Mouse (Mus musculus) ES-Bruce4 (cell line): Measurements from ENCODE around the gene Zfp664. TPM values are rescaled to one million over a fixed set of nuclear protein-coding genes. Genes with fewer than 3 reads are reported as not detected.

Experiments
- H3K27ac ChIP-seq: 2 replicates; pipeline ENCODE4 v1.5.1; 2012; ENCODE audit warnings: low read length, inconsistent platforms; ENCODE audit not compliant: insufficient read depth
- H3K27me3 ChIP-seq: 2 replicates; pipeline ENCODE4 v1.6.1; 2012; ENCODE audit warnings: mild to moderate bottlenecking, low read length, inconsistent platforms; ENCODE audit not compliant: control insufficient read depth, poor library complexity, insufficient read depth, severe bottlenecking
- H3K36me3 ChIP-seq: 2 replicates; pipeline ENCODE4 v1.6.1; 2012; ENCODE audit warnings: inconsistent platforms, mild to moderate bottlenecking, low read length, moderate library complexity; ENCODE audit not compliant: control insufficient read depth, poor library complexity, insufficient read depth, severe bottlenecking
- H3K4me1 ChIP-seq: one replicate; pipeline ENCODE4 v1.8.1; 2011; ENCODE audit warnings: low read length; ENCODE audit not compliant: control insufficient read depth, insufficient read depth
- H3K4me3 ChIP-seq: 2 replicates; pipeline ENCODE4 v1.5.1; 2011; ENCODE audit warnings: low read depth, mild to moderate bottlenecking, low read length
- H3K9ac ChIP-seq: 2 replicates; pipeline ENCODE4 v1.6.1; 2012; ENCODE audit warnings: low read depth, mild to moderate bottlenecking, inconsistent platforms; ENCODE audit not compliant: poor library complexity, severe bottlenecking
- H3K9me3 ChIP-seq: replicated peaks from 2 replicates; pipeline ENCODE4 v1.6.1; 2012; ENCODE audit warnings: mild to moderate bottlenecking, low read length, inconsistent platforms; ENCODE audit not compliant: control insufficient read depth, poor library complexity, insufficient read depth, severe bottlenecking
- CTCF ChIP-seq: IDR thresholded peaks from one replicate; pipeline ENCODE4 v1.8.1; 2011; ENCODE audit warnings: low read depth, low read length
- EP300 ChIP-seq: IDR thresholded peaks from 2 replicates; pipeline ENCODE4 v1.6.1; 2011; ENCODE audit warnings: low read depth, low read length; ENCODE audit not compliant: insufficient read depth
- POLR2A ChIP-seq: IDR thresholded peaks from one replicate; pipeline ENCODE4 v1.8.1; 2011; ENCODE audit warnings: low read length; ENCODE audit not compliant: insufficient read depth
- polyA plus RNA-seq: library from polyadenylated mRNA; stranded (reverse); fragments of >200 nt; gene quantifications from 2 replicates; pipeline ENCODE4 v1.2.4, GENCODE M21; 2011; ENCODE audit warnings: low read depth; ENCODE audit not compliant: missing spikeins, insufficient read depth, insufficient read length

Zfp664 gene
- 96.4 and 103 TPM in 2 replicates for polyA plus RNA-seq

DNA sequence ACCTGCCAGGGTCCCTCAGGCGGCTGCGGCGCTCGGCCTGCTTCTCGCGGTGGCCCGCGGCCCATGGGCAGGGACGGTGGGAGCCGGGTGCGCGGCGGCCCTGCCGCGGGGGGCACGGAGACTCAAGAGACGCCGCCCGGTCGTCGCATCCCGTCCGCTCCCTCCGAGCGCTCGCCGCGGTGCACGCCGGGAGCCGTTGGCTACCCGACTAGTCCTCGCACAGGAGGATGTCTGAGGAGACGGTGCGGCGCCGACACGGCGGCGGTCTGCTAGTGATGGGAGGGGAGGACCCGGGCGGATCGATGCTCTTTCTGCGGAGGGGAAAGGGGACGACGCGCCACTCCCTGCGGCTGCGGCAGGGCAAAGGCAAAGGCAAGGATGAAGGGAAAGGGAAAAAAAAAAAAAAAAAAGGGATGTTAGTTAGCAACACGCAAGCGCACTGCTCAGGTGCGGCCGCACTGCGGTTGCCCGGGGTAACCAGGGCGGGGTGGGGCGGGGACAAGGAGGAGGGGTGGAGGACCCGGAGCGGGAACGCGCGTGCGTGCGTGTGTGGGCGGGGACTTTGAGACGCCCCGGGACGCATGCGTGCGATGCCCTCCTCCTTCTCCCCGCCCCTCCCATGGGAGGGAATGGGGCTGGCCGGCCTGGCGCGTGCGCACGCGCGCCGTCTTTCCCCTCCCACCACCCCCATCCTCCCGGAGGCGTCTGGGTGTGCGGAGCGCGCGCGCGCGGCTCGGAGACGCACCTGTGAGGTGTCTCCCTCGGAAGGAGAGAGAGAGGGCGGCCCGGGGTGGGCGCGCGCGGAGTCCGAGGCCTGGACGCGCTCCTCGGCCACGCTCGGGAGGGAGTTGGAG is at the start of gene Zfp664, which contains the start of gene Ccdc92:
Gene Zfp664, plus strand, starts transcription at position 679 of the 854 bp plus-strand sequence.
Gene Ccdc92, minus strand, starts transcription at position 412 of the 854 bp plus-strand sequence.
- Histone ChIP-seq H3K9ac (peak within 1 kb of the TSS; percentile 93), H3K9me3 (no peaks in the 10 kb centered on the region), H3K36me3 (0 out of 2 replicates have a peak, but pooled peaks cover 2% of the 10 kb centered on the region), H3K4me1 (no peaks in the 10 kb centered on the region), H3K27me3 (no peaks in the 10 kb centered on the region), H3K4me3 (peak within 1 kb of the TSS; percentile 97), H3K27ac (peak within 1 kb of the TSS; percentile 16; the same call in 1 of the 2 replicates)
- no peak for TF ChIP-seq EP300
- peak; percentile 46 for TF ChIP-seq POLR2A
- TF ChIP-seq CTCF = no peak

DNA sequence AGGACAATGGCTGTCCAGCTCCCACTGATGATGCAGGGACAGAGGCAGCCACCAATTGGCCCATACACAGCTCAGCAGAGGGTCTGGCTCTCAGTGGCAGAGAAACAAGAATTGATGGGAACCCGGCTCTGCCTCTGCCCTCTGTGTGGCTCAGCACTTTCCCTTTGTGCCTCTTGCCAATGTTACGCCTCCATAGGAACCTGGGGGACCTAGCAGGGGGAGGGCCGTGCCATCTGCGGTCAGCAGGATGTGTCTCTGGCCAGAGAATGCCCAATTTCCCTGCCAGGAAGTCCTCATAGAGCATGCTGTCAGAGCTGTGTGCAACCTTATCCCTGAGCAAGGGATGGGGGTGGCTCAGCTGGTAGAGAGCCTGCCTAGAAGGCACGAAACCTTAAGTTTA is 47.7 kb upstream of the Zfp664 start:
- no peaks in the 10 kb centered on the region for H3K9me3 ChIP-seq
- H3K4me1 ChIP-seq = no peaks in the 10 kb centered on the region
- TF ChIP-seq CTCF (no peak), POLR2A (no peak), EP300 (no peak)
- no peak overlapping the region for H3K27ac ChIP-seq
- no peaks in the 10 kb centered on the region for H3K27me3 ChIP-seq
- H3K36me3 ChIP-seq = no peaks in the 10 kb centered on the region
- H3K4me3 ChIP-seq = no peak overlapping the region
- no peak overlapping the region for H3K9ac ChIP-seq

DNA sequence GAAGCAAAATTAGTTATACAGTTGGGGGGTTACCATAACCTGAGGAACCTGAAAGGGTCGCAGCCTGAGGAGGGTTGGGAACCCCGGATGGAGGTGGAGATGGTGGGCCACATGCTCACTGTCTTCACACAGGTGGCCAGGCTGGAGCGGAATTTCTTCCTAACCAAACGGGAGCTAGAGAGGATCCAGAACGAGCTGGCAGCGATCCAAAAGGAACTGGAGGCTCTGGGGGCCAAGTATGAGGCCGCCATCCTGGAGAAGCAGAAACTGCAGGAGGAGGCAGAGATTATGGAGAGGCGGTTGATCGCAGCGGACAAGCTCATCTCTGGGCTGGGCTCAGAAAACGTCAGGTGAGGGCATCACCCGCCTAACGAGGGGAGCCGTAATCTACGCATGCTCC is 45.4 kb upstream of the Zfp664 start:
- H3K9me3 ChIP-seq = no peaks in the 10 kb centered on the region
- H3K27me3 ChIP-seq = no peaks in the 10 kb centered on the region
- TF ChIP-seq POLR2A (no peak), EP300 (no peak), CTCF (no peak)
- 0 out of 2 replicates have a peak overlapping the region, but pooled peaks have one; percentile 4 for H3K4me3 ChIP-seq
- H3K27ac ChIP-seq = no peak overlapping the region
- no peak overlapping the region for H3K9ac ChIP-seq
- H3K36me3 ChIP-seq = no peaks in the 10 kb centered on the region
- H3K4me1 ChIP-seq = no peaks in the 10 kb centered on the region

GRCm38 (mm10) chr5:124822128-124822894 is 40.2 kb upstream of the Zfp664 start:
- Histone ChIP-seq H3K27ac (no peak overlapping the region), H3K9ac (no peak overlapping the region), H3K9me3 (no peaks in the 10 kb centered on the region), H3K27me3 (no peaks in the 10 kb centered on the region), H3K36me3 (no peaks in the 10 kb centered on the region), H3K4me1 (no peaks in the 10 kb centered on the region), H3K4me3 (no peak overlapping the region)
- TF ChIP-seq POLR2A = no peak
- no peak for TF ChIP-seq EP300
- no peak for TF ChIP-seq CTCF

GRCm38 (mm10) chr5:124830331-124830730 is 32.2 kb upstream of the Zfp664 start:
- Histone ChIP-seq H3K9me3 (no peaks in the 10 kb centered on the region), H3K27me3 (no peaks in the 10 kb centered on the region), H3K36me3 (no peaks in the 10 kb centered on the region), H3K4me3 (no peak overlapping the region), H3K4me1 (no peaks in the 10 kb centered on the region), H3K9ac (no peak overlapping the region), H3K27ac (no peak overlapping the region)
- TF ChIP-seq POLR2A (no peak), CTCF (no peak), EP300 (no peak)
